Mouse (Mus musculus) intestine, embryonic 15.5 days (tissue): ENCODE data around the gene Ankrd6. TPM values are rescaled to one million over a fixed set of nuclear protein-coding genes. Genes with fewer than 3 reads are reported as not detected.
A peak's percentile ranks its signal among the peaks of the same experiment; 100 is the strongest.

Experiments used
- ATAC-seq: fragments of 200-750 bp; cut with Nextera tagmentation; 2 replicates; pipeline ENCODE4 v1.8.0; 2017; ENCODE audit warnings: moderate TSS enrichment, moderate library complexity
- H3K27ac ChIP-seq: fragments of 300-500 bp; sonication (generic); 2 replicates; pipeline ENCODE4 v1.5.1; 2015; ENCODE audit warnings: mild to moderate bottlenecking, inconsistent platforms
- H3K27me3 ChIP-seq: fragments of 300-500 bp; sonication (generic); replicated peaks from 2 replicates; pipeline ENCODE4 v1.6.1; 2015; ENCODE audit warnings: inconsistent platforms
- H3K36me3 ChIP-seq: fragments of 300-500 bp; sonication (generic); 2 replicates; pipeline ENCODE4 v1.6.1; 2015; ENCODE audit warnings: inconsistent platforms
- H3K4me1 ChIP-seq: fragments of 300-500 bp; sonication (generic); replicated peaks from 2 replicates; pipeline ENCODE4 v1.6.1; 2015; ENCODE audit warnings: inconsistent platforms
- H3K4me2 ChIP-seq: fragments of 300-500 bp; sonication (generic); replicated peaks from 2 replicates; pipeline ENCODE4 v1.6.1; 2015; ENCODE audit warnings: mild to moderate bottlenecking, inconsistent platforms
- H3K4me3 ChIP-seq: fragments of 300-500 bp; sonication (generic); replicated peaks from 2 replicates; pipeline ENCODE4 v1.5.1; 2015; ENCODE audit warnings: inconsistent platforms
- H3K9ac ChIP-seq: fragments of 300-500 bp; sonication (generic); 2 replicates; pipeline ENCODE4 v1.6.1; 2015; ENCODE audit warnings: inconsistent platforms
- H3K9me3 ChIP-seq: fragments of 300-500 bp; sonication (generic); 2 replicates; pipeline ENCODE4 v1.6.1; 2016; ENCODE audit warnings: inconsistent platforms
- WGBS: fragments of 180-500 bp; shearing (Covaris S2); methylation state at CpG from one replicate; pipeline ENCODE4 v1.1.7; 2015; 5-methylcytosine and 5-hydroxymethylcytosine counted together
- polyA plus RNA-seq: library from polyadenylated mRNA; unstranded; fragments of >200 nt; fragmentation: Nextera tagmentation; extraction: Ambion mirVana; gene quantifications from 2 replicates; pipeline ENCODE4 v1.2.1, GENCODE M21; 2015

Gene Ankrd6
- polyA plus RNA-seq, 1 experiment from 2014 or later: 4.0 TPM

DNA sequence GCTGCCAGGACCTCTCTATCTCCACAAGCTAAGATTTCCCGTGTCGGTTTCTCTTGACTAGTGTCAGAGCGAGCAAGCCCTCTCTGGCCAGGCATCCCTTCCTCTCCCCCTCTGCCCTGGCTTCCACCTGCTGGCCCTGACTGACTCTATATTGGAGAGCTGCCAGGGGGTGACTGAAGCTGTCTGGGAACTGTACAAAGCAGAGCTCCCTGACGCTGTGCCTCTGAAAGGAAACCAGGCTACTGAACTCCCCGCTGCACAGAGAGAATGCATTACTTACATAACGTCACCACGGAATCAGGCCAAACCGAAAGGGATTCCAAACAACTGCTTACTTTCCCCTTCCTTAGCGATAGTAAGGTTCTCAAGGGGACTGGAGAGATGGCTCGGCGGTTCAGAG lies 61.4 kb downstream of the Ankrd6 start:
- Histone ChIP-seq H3K27me3 (no peaks in the 10 kb centered on the region), H3K4me3 (no peak overlapping the region), H3K36me3 (no peaks in the 10 kb centered on the region), H3K9ac (no peak overlapping the region), H3K9me3 (no peaks in the 10 kb centered on the region; the same call in 1 of the 2 replicates), H3K27ac (peak overlapping the region; percentile 48), H3K4me1 (peaks cover 9% of the 10 kb centered on the region; the same call in 1 of the 2 replicates), H3K4me2 (peak overlapping the region; percentile 39; the same call in 1 of the 2 replicates)
- WGBS: 50% methylated on average over 11 of the region's 11 CpGs
- ATAC-seq: peak; percentile 55

DNA sequence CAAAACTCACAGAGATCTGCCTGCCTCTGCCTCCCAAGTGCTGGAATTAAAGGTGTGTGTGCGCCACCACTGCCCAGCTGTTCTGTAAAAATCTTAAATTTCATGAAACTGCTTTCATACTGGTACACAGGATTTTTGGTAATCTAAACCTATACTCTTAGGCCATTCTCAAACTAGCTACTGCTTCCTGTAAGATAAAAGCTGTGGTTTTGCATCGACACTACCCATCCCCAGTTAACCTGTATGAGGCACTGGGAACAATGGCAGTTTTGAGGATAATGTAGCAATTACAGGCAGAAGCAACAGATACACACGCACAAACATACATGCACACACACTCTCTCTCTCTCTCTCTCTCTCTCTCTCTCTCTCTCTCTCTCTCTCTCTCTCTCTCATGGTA lies 64.2 kb downstream of the Ankrd6 start:
- H3K4me2 ChIP-seq: no peak overlapping the region
- H3K36me3 ChIP-seq: no peaks in the 10 kb centered on the region
- no peak overlapping the region for H3K27ac ChIP-seq
- no peak overlapping the region for H3K4me3 ChIP-seq
- no peaks in the 10 kb centered on the region for H3K27me3 ChIP-seq
- no peak overlapping the region for H3K9ac ChIP-seq
- ATAC-seq: no peak
- H3K4me1 ChIP-seq: peaks cover 9% of the 10 kb centered on the region; the same call in 1 of the 2 replicates
- 95% methylated on average over 3 of the region's 3 CpGs for WGBS
- no peaks in the 10 kb centered on the region for H3K9me3 ChIP-seq

DNA sequence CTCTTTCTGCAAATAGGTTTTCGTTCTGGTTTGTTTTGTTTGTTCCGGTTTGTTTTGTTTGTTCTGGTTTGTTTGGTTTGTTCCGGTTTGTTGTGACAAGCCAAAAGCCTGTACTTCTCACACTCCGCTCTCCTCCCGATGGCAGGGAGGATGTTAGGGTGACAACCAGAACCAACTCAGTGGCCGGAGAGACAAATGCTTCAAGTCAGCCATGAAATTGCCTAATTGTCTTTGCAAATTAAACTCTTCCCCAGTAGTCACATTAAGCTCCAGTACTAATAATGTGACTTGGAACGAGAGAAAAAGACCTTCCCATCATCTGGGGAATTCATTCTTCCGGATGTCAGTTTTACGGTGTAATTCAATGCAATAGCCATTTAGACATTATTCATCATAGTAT lies 66.0 kb downstream of the Ankrd6 start:
- H3K9me3 ChIP-seq: no peaks in the 10 kb centered on the region
- H3K36me3 ChIP-seq: no peaks in the 10 kb centered on the region
- H3K4me1 ChIP-seq: peaks cover 7% of the 10 kb centered on the region; the same call in 1 of the 2 replicates
- H3K4me2 ChIP-seq: no peak overlapping the region
- no peak overlapping the region for H3K4me3 ChIP-seq
- no peak for ATAC-seq
- H3K27me3 ChIP-seq: no peaks in the 10 kb centered on the region
- no peak overlapping the region for H3K27ac ChIP-seq
- 57% methylated on average over 9 of the region's 9 CpGs for WGBS
- H3K9ac ChIP-seq: no peak overlapping the region

DNA sequence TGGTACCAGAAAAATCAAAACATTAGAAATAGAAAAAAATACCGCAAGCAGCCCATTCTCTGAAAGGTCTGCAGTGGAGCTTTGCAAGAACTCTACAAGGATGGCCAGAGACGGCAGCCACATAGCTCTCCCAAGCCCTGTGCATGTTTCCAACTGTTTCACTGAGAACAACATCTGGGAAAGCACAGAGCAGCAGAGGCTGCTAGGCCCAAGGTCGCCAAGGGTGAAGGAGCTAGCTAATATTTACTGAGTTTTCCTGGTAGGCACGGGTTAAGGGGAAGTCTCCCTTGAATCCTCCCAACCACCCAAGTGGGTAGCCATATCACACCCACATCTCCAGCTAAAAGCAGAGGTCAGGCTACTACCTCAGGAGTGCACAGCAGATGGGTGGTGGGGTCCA lies 69.6 kb downstream of the Ankrd6 start:
- no peaks in the 10 kb centered on the region for H3K27me3 ChIP-seq
- H3K9me3 ChIP-seq: no peaks in the 10 kb centered on the region
- no peaks in the 10 kb centered on the region for H3K4me1 ChIP-seq
- no peaks in the 10 kb centered on the region for H3K36me3 ChIP-seq
- no peak overlapping the region for H3K27ac ChIP-seq
- ATAC-seq: no peak
- WGBS: 46% methylated on average over 4 of the region's 4 CpGs
- H3K4me2 ChIP-seq: no peak overlapping the region
- H3K4me3 ChIP-seq: no peak overlapping the region
- no peak overlapping the region for H3K9ac ChIP-seq

DNA sequence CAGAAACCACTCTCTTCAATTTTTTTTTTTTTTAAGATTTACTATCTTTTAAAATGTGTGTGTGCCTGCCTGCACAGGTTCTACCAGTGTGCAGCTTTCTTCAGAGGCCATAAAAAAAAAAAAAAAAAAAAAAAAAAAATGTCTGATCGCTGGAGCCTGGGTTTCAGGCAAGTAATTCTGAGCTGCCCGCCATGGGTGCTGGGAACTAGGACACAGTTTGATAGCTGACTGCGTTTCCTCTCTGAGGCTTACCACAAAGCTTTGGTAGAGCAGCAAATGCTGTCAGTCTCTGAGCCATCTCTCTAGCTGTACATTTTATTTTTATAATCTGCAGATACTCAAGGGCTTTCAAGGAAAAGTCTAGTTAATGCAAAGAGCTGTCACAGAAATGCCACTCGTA lies 76.0 kb downstream of the Ankrd6 start:
- H3K36me3 ChIP-seq: no peaks in the 10 kb centered on the region
- no peak overlapping the region for H3K27ac ChIP-seq
- no peaks in the 10 kb centered on the region for H3K27me3 ChIP-seq
- H3K9me3 ChIP-seq: no peaks in the 10 kb centered on the region
- ATAC-seq: no peak
- no peaks in the 10 kb centered on the region for H3K4me1 ChIP-seq
- no peak overlapping the region for H3K4me3 ChIP-seq
- no peak overlapping the region for H3K4me2 ChIP-seq
- WGBS: 80% methylated on average over 4 of the region's 4 CpGs
- H3K9ac ChIP-seq: no peak overlapping the region

DNA sequence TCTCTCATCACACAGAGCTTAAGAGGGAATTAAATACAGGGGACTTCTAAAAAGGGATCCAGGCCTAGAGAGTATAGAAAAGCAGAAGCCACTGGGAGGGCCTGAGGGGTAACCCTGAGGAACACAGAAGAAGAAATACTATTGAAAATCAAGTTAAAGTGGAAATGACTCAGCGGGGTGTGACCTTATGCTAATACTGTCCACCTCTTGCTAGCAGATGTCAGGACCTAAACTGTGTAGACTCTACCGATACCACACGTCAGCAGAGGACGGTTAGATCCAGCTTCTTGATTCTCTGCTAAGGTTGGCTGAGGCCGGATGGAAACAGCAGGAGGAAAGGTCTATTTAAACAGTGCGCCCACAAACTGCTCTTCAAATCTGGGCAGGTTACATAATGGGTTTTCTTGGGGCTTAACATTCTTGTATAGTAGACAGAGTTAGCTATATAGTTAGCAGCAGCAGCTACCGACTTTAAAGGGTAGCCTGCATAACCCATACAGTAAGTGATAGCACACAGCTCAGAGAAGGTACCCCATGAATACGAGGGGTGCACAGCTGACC lies 78.4 kb downstream of the Ankrd6 start:
- ATAC-seq: no peak
- Histone ChIP-seq H3K4me3 (no peak overlapping the region), H3K36me3 (no peaks in the 10 kb centered on the region), H3K9ac (no peak overlapping the region), H3K9me3 (no peaks in the 10 kb centered on the region), H3K27ac (no peak overlapping the region), H3K4me2 (no peak overlapping the region), H3K4me1 (no peaks in the 10 kb centered on the region), H3K27me3 (no peaks in the 10 kb centered on the region)
- WGBS: 88% methylated on average over 8 of the region's 8 CpGs

DNA sequence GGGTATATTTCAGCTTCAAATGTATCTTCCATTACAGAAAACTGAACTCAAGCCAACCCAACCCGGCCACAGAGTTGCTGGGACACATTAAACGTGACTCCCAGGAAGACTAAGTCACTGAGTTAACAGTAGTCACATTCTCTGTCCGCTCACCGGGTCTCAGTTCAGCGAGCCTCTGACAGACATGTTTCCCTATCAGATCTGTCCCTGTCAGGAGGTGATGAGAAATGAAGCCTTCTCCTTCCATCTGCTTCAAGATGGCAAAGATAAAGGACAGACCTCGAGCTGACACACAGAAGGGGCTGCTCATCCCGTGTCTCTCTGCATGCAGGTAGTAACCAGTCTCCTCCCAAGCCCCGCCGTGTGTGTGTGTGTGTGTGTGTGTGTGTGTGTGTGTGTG lies 81.3 kb downstream of the Ankrd6 start:
- Histone ChIP-seq H3K4me1 (no peaks in the 10 kb centered on the region), H3K27me3 (no peaks in the 10 kb centered on the region), H3K36me3 (no peaks in the 10 kb centered on the region), H3K4me2 (no peak overlapping the region), H3K9me3 (no peaks in the 10 kb centered on the region), H3K4me3 (no peak overlapping the region), H3K27ac (no peak overlapping the region), H3K9ac (no peak overlapping the region)
- 71% methylated on average over 9 of the region's 9 CpGs for WGBS
- ATAC-seq: no peak

DNA sequence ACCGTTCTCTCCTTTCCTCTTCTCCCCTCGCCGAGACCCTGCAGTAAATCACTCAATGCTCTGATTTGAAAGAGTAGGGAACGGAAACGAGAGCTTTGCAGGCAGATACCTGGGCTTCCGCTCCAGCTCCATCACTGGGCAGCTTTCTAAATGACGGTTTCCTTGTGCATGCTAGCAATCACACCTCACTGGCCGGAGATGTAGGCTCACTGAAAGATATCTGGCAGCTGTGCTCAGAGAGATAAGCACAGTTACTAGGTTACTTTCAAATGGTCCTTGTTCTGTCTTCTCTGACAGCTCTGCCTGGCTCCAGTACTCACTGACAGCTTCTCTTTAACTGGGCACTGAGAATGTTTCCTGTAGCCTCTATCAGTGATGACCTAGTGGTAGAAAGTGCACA lies 81.8 kb downstream of the Ankrd6 start:
- no peak overlapping the region for H3K27ac ChIP-seq
- 23% methylated on average over 8 of the region's 8 CpGs for whole genome bisulfite sequencing
- H3K4me3 ChIP-seq: no peak overlapping the region
- H3K4me1 ChIP-seq: peaks cover 4% of the 10 kb centered on the region; the same call in 1 of the 2 replicates
- no peaks in the 10 kb centered on the region for H3K9me3 ChIP-seq
- H3K27me3 ChIP-seq: no peaks in the 10 kb centered on the region
- H3K9ac ChIP-seq: no peak overlapping the region
- no peak for ATAC-seq
- H3K36me3 ChIP-seq: no peaks in the 10 kb centered on the region
- no peak overlapping the region for H3K4me2 ChIP-seq

DNA sequence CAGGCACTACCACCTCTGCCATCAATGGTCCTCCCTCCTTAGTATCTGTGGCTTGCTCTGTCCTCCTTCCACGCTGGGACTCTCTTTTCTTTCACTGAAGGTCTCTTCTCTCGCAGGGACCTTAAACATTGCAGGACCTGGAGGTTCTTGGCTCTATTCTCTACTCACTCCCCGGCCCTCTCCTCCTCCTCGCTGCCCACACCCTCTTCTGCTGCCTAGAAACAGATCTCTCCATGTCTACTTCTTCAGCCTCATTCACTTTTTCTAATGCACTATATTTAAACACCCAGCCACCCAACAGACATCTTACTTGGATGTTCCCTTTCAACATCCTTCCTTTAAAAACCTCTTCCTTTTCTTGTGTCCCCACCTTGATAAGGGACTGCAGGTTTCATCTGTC lies 82.2 kb downstream of the Ankrd6 start:
- H3K4me1 ChIP-seq: peaks cover 4% of the 10 kb centered on the region; the same call in 1 of the 2 replicates
- H3K27ac ChIP-seq: no peak overlapping the region
- H3K27me3 ChIP-seq: no peaks in the 10 kb centered on the region
- WGBS: 67% methylated on average over 4 of the region's 4 CpGs
- no peak for ATAC-seq
- H3K4me2 ChIP-seq: no peak overlapping the region
- no peak overlapping the region for H3K4me3 ChIP-seq
- H3K36me3 ChIP-seq: no peaks in the 10 kb centered on the region
- H3K9me3 ChIP-seq: no peaks in the 10 kb centered on the region
- no peak overlapping the region for H3K9ac ChIP-seq

DNA sequence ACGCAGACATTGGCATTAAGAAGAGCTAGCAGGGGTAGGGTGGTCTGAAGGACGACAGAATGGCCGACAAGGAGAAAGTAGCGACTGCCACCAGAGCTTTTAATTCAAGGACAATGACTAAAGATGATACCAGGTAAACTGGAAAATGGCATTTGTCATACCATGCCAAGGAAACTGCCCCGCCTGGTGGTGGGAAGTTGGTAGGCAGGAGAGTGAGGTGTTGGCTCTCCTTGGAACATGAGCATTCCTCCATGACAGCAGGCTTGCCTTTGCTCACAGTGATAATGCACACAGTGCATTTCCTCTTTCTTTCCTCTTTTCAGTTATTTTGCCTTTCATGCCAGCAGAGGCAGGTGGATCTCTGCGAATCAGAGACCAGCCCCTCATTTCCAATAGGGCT lies 83.2 kb downstream of the Ankrd6 start:
- no peak overlapping the region for H3K4me2 ChIP-seq

DNA sequence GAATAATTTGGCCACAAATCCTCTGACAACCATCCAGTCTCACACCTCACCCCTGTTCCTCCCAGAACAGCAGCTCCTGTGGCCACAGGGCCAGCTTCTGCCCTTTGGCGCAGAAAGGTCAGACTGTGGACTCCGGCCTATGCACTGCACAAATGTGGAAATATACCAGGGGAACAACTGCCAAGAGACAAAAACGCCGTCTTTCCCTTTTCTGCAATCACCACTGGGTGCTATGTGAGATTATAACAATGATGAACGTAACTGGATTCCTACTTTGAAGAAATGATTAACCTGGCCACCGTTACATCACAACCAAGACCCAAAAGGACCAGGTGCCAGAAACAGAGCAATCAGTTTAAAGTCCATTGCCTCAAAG lies 85.8 kb downstream of the Ankrd6 start:
- no peak overlapping the region for H3K4me2 ChIP-seq
- H3K4me1 ChIP-seq: peaks cover 4% of the 10 kb centered on the region; the same call in 1 of the 2 replicates
- ATAC-seq: no peak
- no peak overlapping the region for H3K27ac ChIP-seq
- no peaks in the 10 kb centered on the region for H3K27me3 ChIP-seq
- no peaks in the 10 kb centered on the region for H3K36me3 ChIP-seq
- H3K9ac ChIP-seq: no peak overlapping the region
- H3K4me3 ChIP-seq: no peak overlapping the region
- 87% methylated on average over 6 of the region's 6 CpGs for WGBS
- no peaks in the 10 kb centered on the region for H3K9me3 ChIP-seq

More for the DNA sequence above, 83.2 kb downstream of the Ankrd6 start:
- Histone ChIP-seq H3K9ac (no peak overlapping the region), H3K9me3 (no peaks in the 10 kb centered on the region), H3K27me3 (no peaks in the 10 kb centered on the region), H3K27ac (no peak overlapping the region), H3K4me1 (peaks cover 4% of the 10 kb centered on the region; the same call in 1 of the 2 replicates), H3K36me3 (no peaks in the 10 kb centered on the region), H3K4me3 (no peak overlapping the region)
- ATAC-seq: no peak
- 78% methylated on average over 6 of the region's 6 CpGs for WGBS

DNA sequence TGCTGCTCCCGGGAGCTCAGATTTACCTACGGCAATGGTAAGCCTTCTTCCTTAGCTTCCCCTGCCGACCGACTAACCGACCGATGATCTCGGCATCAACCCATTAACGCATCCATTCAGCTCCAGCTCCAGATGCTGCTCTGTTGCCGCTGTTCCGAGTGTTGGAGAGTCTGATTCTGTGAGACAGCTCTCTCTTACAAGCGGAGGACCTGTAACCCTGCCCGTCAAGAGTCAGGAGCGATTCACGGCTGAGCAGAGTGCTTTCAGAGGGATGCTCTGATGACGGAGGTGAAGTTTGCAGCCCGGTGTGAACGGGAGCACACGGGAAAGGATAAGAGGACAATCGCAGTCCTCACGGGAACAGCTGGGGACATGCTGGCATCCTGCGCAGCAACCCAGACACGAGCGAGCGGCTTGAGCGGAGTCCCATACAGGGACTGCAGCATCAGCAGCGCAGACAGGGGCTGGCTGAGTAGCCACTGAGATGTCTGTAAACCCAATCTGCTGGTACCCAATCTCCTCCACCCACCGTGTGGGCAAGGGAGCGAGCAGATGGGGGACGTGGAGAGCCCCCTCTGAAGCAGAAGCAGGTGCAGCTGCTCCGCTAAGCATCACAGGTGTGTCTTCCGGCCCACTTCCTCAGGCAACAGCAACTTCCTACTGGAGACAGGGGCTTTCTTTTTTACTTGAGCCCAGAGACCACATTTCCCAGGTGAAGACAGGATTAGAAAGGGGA lies 86.3 kb downstream of the Ankrd6 start:
- Histone ChIP-seq H3K9me3 (no peaks in the 10 kb centered on the region), H3K27me3 (no peaks in the 10 kb centered on the region), H3K4me2 (peak overlapping the region; percentile 17), H3K4me1 (peaks cover 4% of the 10 kb centered on the region; the same call in 1 of the 2 replicates), H3K27ac (no peak overlapping the region), H3K4me3 (no peak overlapping the region; the same call in 1 of the 2 replicates), H3K9ac (no peak overlapping the region), H3K36me3 (no peaks in the 10 kb centered on the region)
- no peak for ATAC-seq
- WGBS: 50% methylated on average over 31 of the region's 31 CpGs
